Mouse (Mus musculus): Measurements from ENCODE around the gene Asphd1. TPM values are rescaled to one million over a fixed set of nuclear protein-coding genes. Genes with fewer than 3 reads are reported as not detected.

Asphd1 gene
- 10 to 100 TPM; 51.4 to 55.8 TPM for total RNA-seq (2021)
- long read RNA-seq, experiment 1, transcript Asphd1-203 (3 exons, 1,647 nt) = major isoform, 9 of 12 reads
- long read RNA-seq, experiment 1, partial matches to known transcripts = 1 of 12 reads
- long read RNA-seq, experiment 1, other reads (novel, unspliced or antisense) = 2 of 12 reads
- long read RNA-seq, experiment 2, transcript Asphd1-203 (3 exons, 1,647 nt) = major isoform, 7 of 10 reads
- long read RNA-seq, experiment 2, partial matches to known transcripts = 1 of 10 reads
- long read RNA-seq, experiment 2, other reads (novel, unspliced or antisense) = 2 of 10 reads

DNA sequence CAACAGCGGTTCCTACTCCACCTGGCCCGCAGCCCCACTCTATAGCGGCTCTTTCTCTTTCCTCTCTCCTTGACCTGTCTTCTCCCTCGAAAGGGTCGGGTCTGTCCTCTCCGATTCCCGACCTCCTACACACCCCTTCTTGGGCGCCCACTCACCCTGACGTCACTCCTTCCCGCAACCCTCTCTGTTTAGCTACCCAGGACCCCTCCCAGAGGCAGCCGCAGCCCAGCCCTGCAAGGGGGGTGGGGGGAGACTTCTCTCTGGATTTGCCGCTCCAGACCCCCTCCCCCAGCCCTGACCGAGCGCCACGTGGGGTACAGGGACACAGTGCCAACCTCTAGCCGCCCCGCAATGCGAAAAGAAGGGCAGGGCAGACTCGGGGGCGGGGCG is at the start of gene Asphd1:
Asphd1 (minus strand) TSS at position 180 of the 390 bp plus-strand sequence.
- H3K4me3 ChIP-seq = peak within 1 kb of the TSS; percentile 79
- intact Hi-C loops (cut with DNase I) = loop anchor here (2.0 to 5.0 kb wide), 2 partner anchors 65 to 153 kb away; partner anchors contain the start of gene Taok2
- H3K27ac ChIP-seq = peak within 1 kb of the TSS; percentile 93
- peak; percentile 72 to 73 for DNase-seq (ENCODE audit: extremely low spot score in 1 of 2, low spot score in 2 of 2)
- TF ChIP-seq CTCF (IDR thresholded peaks at IDR 0.05) = no peak

GRCm38 (mm10) chr7:126996449-126996848 is 47.1 kb upstream of the Asphd1 start:
- peak; percentile 18; the same call in 1 of the 2 replicates for TF ChIP-seq CTCF (IDR thresholded peaks at IDR 0.05)
- Histone ChIP-seq H3K27ac (no peak overlapping the region), H3K4me3 (no peak overlapping the region)
- DNase-seq (ENCODE audit: extremely low spot score in 1 of 2, low spot score in 2 of 2) = no peak
- intact Hi-C loops (cut with DNase I) = no loop called here

GRCm38 (mm10) chr7:126988816-126989215 is 39.4 kb upstream of the Asphd1 start:
- Histone ChIP-seq H3K27ac (no peak overlapping the region), H3K4me3 (no peak overlapping the region)
- intact Hi-C loops (cut with DNase I) = no loop called here
- no peak for TF ChIP-seq CTCF (IDR thresholded peaks at IDR 0.05)
- DNase-seq (ENCODE audit: extremely low spot score in 1 of 2, low spot score in 2 of 2) = no peak

DNA sequence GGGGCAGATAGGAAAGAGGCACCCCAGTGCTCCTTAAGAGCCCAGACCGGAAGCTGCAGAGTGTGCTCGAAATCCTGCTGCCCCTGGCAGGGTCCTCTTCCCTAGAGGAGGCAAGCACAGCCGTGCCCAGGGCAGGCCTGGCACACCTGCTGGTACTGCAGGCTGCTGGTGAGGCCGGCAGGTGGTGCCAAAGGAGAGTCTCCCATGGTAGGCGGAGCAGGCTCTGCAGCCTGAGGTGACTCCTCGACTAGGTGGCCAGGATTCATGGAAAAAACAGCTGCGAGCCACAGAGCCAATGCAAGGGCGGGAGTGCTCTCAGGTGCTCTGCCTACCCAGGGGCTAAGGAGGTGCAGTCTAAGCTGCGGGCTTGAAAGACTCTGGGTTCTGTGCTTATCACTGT is 36.9 kb upstream of the Asphd1 start:
- TF ChIP-seq CTCF (IDR thresholded peaks at IDR 0.05) = peak; percentile 64
- Histone ChIP-seq H3K4me3 (no peak overlapping the region), H3K27ac (peak overlapping the region; percentile 45)
- intact Hi-C loops (cut with DNase I) = loop anchor here (1.0 kb wide), 1 partner anchor 121 kb away; no protein-coding TSS in a partner anchor
- DNase-seq (ENCODE audit: extremely low spot score in 1 of 2, low spot score in 2 of 2) = peak in 1 of 2 experiments; percentile 52

- Histone ChIP-seq H3K27ac (peak overlapping the region; percentile 45), H3K4me3 (no peak overlapping the region)
- intact Hi-C loops (cut with DNase I) = loop anchor here (1.0 kb wide), 2 partner anchors 23 to 127 kb away; no protein-coding TSS in a partner anchor
- DNase-seq (ENCODE audit: extremely low spot score in 1 of 2, low spot score in 2 of 2) = peak in 1 of 2 experiments; percentile 49
- no peak; the same call in 1 of the 2 replicates for TF ChIP-seq CTCF (IDR thresholded peaks at IDR 0.05)
Observed at GRCm38 (mm10) chr7:126984667-126985444, 35.5 kb upstream of the Asphd1 start.

DNA sequence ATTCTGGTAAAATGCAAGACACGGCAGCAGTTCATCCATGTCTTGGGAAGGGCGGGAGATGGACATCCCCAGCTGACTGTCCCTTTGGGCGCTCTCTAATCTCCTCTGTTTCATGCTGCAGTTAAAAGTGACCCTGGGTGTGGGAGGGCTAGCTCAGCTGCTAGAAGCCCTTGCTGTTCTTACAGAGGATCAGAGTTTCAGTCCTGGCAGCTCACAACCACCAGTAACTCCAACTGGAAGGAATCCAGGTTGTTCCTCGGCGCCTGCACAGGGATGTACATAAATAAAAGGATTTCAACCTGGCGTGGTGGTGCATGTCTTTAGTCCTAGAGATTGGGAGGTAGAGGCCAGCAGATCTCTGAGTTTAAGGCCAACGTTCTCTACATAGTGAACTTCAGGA is 33.7 kb upstream of the Asphd1 start:
- H3K4me3 ChIP-seq = no peak overlapping the region
- peak overlapping the region; percentile 28; the same call in 1 of the 2 replicates for H3K27ac ChIP-seq
- TF ChIP-seq CTCF (IDR thresholded peaks at IDR 0.05) = no peak
- no peak for DNase-seq (ENCODE audit: extremely low spot score in 1 of 2, low spot score in 2 of 2)
- intact Hi-C loops (cut with DNase I) = no loop called here

DNA sequence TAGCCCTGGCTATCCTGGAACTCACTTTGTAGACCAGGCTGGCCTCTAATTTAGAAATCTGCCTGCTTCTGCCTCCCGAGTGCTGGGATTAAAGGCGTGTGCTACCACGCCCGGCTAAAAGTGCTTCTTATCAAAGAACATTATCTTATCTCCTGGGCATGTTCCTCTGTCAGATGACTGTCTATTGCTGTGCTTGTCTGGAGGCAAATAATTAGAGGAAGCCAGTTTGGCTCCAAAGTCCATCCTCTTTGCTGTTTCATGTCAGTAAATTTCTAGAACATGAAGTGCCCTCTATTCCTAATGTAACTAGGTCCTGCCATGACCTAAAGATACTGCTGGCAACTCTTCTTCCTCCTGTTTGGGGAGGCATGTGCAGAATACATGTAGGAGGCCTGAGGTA is 32.7 kb upstream of the Asphd1 start:
- H3K4me3 ChIP-seq = no peak overlapping the region
- TF ChIP-seq CTCF (IDR thresholded peaks at IDR 0.05) = no peak
- intact Hi-C loops (cut with DNase I) = no loop called here
- no peak for DNase-seq (ENCODE audit: extremely low spot score in 1 of 2, low spot score in 2 of 2)
- no peak overlapping the region for H3K27ac ChIP-seq

DNA sequence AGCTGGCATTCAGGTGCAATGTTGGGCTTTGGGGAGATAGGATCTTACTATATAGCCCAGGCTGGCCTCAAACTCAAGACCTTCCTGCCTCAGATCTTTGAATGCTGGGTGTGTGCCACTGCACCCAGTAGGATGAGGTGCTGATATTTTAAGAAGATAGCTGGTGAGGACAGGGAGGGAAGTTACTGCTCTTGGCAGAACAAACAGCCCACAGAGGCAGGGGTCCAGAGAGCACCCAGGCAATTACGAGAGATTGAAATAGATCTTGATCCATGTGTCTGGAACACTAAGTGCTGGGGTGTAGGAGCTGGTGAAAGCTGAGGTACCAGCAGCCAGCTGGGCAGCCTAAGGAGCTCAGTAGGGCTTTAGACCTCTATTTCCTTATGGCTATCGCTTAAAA is 32.2 kb upstream of the Asphd1 start:
- DNase-seq (ENCODE audit: extremely low spot score in 1 of 2, low spot score in 2 of 2) = no peak
- no peak for TF ChIP-seq CTCF (IDR thresholded peaks at IDR 0.05)
- no peak overlapping the region for H3K27ac ChIP-seq
- intact Hi-C loops (cut with DNase I) = no loop called here
- H3K4me3 ChIP-seq = no peak overlapping the region

DNA sequence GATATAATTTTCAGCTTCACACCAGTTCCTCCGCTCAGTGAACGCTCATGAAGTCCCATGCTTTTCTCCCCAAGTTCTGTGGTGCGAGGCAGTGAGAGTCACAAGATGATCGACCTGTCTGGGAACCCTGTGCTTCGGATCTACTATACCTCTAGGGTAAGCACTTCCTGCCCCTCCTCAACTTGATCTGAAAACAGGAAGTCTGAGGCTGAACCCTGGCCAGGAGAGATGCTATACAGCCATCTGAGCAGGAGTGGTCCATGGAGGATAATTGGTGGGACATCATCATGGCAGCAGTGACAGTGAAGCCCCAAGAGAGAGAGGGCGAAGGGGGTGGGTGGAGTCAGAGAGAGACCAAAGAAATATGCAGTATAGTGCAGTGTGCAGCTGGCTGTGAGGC is 29.5 kb upstream of the Asphd1 start:
- no peak for TF ChIP-seq CTCF (IDR thresholded peaks at IDR 0.05)
- Histone ChIP-seq H3K4me3 (no peak overlapping the region), H3K27ac (no peak overlapping the region)
- intact Hi-C loops (cut with DNase I) = no loop called here
- no peak for DNase-seq (ENCODE audit: extremely low spot score in 1 of 2, low spot score in 2 of 2)

DNA sequence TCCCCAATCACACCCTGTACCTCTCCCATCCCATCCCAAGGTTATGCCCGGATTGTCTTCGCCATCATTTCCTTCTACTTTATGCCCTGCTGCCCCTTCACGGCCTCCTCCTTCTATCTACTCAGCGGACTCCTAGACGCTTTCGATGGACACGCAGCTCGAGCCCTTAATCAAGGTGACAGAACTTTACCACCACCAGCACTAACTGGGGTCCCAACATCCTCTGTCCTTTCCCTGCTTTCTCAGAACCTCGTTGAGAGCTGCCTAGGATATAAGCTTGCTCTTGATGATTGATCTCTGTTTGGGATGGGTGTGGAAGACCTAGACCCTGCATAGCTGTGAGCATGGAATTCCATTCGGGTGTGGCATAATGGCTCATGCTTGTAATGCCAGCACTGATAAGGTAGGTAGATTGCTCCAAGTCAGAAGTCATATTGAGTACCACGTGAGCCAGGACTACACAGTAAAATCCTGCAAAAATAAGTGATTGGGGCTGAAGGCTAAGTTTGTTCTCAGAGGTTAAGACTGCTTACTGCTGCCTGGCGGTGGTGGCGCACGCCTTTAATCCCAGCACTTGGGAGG is 27.6 kb upstream of the Asphd1 start:
- no peak for DNase-seq (ENCODE audit: extremely low spot score in 1 of 2, low spot score in 2 of 2)
- TF ChIP-seq CTCF (IDR thresholded peaks at IDR 0.05) = no peak
- peak overlapping the region; percentile 100 for H3K27ac ChIP-seq
- H3K4me3 ChIP-seq = peak overlapping the region; percentile 99
- intact Hi-C loops (cut with DNase I) = loop anchor here (1.0 to 2.0 kb wide), 2 partner anchors 40 to 50 kb away; partner anchors contain the start of genes Maz, Pagr1a and Pagr1b

GRCm38 (mm10) chr7:126975950-126976866 is 26.8 kb upstream of the Asphd1 start, which contains the start of gene Cdiptos:
Cdiptos (minus strand) TSS chr7:126976098.
- Histone ChIP-seq H3K4me3 (peak within 1 kb of the TSS; percentile 99), H3K27ac (peak within 1 kb of the TSS; percentile 100)
- intact Hi-C loops (cut with DNase I) = loop anchor here (1.0 to 2.0 kb wide), 2 partner anchors 41 to 51 kb away; partner anchors contain the start of genes Maz, Pagr1a and Pagr1b
- DNase-seq (ENCODE audit: extremely low spot score in 1 of 2, low spot score in 2 of 2) = peak; percentile 94 to 96
- TF ChIP-seq CTCF (IDR thresholded peaks at IDR 0.05) = peak; percentile 99
